Mouse (Mus musculus): ENCODE data around the gene Csgalnact2.

Gene Csgalnact2

DNA sequence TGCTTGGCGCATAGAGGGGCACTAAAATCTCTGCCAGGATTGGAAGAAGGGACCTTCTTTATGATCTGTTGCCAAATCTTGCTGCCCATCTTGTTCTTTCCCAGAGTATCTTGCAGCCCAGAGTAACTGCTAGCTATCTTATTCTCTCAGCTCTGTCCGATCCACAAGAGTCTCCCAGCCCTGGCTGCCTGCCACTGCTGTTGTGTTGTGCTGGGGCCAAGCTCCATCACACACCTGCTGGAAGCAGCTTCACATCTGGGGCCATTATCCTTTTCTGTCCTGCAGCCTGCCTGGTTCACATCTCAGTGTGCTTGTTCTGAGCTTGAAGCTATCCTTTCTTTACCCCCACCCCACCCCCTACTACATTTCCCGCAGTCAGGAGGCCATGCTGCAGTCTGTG, 62.7 kb downstream of the Csgalnact2 start:
- no peak for DNase-seq (ENCODE audit: low spot score in 2 of 2)

DNA sequence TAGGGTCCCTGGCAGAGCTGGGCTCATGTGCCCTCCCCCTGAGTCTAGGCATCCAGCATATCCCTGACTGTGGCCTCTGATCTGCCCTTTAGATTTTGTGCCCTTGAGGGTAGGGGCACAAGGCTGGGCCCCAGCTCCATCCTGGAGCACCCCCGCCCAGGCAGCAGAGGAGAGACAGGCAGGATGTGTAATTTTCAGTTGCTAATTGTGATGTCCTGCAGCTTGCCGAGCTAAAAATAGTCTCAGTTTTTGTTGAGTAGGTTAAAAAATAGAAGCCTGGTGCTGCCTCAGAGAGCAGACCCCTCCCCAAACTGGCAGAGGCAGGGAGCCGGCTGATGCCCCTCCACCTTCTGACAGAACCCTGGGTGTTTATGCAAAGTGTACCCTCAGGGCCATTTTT, 64.8 kb downstream of the Csgalnact2 start:
- DNase-seq (ENCODE audit: low spot score in 2 of 2): no peak

DNA sequence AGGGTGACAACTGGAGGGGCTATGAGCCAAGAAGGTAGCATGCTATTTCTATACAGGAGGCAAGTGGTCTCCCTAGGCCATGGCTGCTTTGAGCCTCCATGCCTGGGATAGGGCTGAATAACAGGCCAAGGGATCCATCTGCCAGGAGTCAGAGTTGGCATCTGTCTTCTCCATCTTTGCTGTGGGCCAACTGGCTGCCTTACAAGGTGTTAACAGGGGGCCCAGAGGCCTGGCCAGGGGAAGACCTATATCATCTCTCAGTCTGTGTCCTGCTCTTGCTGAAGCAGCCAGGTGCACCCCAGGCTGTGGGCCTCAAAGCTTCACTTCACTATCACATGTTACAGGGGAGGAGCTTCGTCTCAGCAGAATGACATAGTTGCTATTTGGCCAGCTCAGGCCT, 66.8 kb downstream of the Csgalnact2 start:
- DNase-seq (ENCODE audit: low spot score in 2 of 2): no peak

DNA sequence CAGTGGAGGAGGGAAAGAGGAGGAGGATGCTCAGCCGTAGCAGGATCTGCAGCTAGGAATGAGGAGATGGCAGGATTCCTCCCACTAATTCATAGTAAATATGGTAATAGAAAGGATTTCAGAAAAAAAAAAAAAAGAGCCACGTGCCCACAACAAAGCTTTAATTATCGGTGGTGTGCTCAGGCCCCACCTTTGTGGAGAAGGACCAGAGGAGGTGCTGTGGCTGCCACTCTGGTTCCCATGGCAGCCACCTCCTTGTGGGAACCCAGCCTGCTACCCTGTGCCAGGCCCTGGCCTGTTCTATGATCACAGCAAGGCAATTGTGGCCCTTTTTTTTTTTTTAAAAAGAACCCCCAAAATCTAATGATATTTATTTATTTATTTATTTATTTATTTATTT, 67.5 kb downstream of the Csgalnact2 start:
- no peak for DNase-seq (ENCODE audit: low spot score in 2 of 2)

DNA sequence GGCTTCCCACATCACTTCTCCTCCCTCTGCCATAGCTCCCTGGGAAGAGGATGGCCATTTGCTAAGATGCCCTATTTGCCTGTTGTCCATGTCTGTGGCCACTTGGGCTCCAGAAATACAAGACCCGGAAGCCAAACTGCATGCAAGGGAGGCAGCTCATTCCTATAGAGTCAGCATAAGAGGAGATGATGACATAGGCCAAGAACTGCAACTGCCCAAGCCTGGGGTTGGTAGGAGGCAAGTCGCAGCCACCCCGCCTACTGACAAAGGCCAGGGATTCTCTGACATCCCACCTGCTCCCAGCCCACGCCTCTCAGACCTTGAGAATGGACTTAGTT, 68.0 kb downstream of the Csgalnact2 start:
- DNase-seq (ENCODE audit: low spot score in 2 of 2): no peak

DNA sequence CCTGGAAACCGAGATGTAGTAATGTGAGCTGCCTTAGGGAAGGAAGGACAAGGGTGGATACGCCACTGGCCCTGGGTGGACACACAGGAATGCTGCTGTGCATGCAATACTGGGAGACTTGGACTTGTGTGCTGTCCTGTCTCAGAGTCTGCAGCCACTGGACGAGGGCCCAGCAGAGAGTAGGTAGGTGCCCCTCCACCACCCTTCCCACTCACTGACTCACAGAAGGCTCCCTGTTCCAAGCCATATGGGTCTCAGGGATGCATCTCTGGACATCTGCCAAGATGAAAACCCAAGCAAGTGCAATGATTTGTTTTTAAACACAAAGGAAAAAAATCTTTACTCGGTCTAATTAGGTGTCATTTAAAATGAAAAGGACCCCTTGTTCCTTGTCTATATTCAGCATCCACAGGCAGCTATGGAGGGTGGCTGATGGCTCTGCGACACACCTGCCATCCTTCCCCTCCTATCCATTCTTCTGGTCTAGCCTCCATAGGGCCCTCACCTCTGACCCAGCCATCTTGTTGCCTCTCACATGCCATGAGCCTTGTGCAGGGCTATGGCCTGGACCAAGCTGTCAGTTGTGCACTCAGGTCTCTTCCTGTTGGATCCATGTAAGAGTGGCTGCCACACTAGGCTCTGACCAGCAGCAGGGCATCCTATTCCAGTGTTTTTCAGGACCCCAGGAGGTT, 68.5 kb downstream of the Csgalnact2 start:
- no peak for DNase-seq (ENCODE audit: low spot score in 2 of 2)

DNA sequence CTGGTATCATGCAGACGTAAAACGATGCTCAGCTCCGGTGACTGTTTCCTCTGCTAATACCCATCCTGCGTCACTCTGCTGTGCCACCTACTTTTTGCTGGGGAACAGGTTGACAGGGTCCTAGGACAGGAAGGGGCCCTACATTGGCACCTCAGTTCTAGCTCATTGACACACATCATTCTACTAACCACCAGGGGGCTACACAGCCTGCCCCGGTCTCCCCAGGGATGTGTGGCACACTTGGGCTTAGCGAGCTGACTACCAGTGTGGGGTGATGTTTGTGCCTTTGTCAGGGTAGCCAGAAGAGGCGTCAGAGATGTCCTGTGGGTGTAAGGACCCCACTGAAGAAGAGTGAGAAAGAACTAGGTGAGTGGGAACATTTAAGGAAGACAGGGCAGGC, 71.2 kb downstream of the Csgalnact2 start:
- DNase-seq (ENCODE audit: low spot score in 2 of 2): no peak

DNA sequence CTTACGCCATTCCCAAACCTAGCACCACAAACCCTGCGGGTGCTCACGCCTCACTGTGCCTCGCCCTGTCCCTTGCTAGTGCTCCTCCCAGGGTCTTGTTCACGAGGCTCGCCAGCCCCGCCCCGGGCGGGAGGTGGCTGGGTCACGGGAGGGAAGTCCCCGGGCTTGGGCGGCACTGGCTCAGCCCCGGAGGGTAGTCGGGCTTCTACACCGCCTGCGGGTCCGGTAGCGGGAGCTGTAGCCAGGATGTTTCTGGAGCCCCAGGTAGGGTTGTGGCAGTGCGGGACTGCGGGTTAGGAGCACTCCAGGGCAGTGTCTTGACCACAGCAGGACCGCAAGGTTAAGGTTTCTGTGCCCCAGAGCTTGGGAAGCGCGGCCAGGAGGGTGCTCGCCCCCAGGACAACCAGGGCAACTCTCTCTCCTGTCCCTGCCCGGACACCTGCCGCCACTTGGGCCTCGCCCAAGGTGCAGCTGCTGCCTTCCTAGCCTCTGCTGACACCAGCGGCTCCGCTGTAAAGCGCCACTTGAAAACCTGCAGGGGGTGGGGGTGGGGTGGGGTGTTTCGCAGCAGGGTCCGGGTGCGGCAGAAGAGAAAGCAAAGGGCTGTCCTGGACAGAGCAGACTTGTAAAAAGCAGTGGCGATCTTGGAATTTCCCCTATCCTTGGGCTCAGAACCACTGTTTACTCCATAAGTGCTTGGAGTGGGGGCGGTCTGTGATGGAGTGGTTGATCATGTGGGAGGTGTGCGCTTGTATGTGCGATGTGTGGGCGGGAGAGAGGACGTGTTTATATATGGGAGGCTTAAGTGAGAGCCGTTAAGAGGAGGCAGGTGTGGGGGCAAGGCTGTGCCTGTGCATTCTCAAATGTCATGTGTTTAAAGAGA, 72.5 kb downstream of the Csgalnact2 start:
- peak; percentile 23 to 30 for DNase-seq (ENCODE audit: low spot score in 2 of 2)

DNA sequence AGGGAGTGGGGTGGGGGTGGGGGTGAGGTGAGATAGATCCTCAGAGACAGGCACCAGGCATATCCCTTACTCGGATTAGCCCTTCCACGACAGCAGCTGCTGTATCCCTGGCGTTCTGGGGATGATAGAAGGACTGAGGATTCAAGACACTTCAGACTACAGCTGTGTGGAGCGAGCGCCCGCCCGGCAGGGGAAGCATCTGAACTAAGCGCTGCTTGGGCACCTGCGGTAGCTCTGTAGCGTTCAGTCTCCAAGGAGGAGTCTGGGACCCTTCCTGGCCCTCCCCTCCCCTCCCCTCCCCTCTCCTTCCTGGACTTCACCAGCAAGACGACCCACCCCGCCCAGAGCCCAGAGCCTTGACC, 73.1 kb downstream of the Csgalnact2 start:
- DNase-seq (ENCODE audit: low spot score in 2 of 2): no peak

DNA sequence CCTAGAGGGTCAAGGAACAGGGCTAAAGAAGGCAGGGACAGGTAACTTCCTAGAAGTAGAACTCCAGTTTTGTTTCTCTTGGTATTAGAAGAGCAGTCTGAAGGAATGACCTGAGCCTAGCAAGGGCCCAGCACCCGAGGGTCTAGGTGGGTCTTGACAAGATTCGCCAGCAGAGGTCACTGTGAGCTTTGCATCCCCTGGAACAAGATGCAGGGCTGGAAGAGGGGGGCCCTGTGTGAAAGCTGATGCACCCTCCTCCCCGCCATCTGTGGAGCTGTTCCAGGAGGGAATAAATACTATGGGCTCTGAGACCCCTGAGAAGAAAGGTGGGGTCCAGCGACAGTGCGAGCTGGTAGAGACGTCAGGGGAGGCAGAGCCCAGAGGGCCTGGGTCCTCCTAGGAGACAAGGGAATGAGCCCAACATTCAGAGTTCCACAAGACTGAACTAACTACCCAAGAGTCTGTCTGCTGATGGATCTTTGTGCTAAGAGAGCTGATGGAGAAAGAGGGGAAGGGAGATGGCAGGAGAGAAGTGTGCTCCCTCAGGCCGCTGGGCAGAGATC, 73.9 kb downstream of the Csgalnact2 start:
- DNase-seq (ENCODE audit: low spot score in 2 of 2): peak in 1 of 2 experiments; percentile 11

DNA sequence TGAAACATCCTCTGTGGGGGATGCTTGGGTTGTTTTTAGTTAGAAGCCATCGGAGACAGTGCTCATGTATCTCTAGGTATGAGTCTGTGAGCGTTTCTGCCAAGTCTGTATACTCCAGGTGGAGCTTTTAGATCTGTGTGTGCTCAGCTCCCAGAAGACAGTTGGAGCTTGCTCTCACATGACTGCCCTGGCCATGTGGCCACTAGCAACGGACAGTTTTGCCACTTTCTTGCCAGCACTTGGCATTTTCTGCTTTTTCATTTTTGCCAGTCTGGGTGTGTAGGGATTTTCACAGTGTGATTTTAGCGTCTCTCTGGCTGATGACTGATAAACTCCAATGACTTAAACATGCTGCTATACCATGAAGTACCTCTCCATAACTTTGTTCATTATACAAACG, 75.7 kb downstream of the Csgalnact2 start:
- no peak for DNase-seq (ENCODE audit: low spot score in 2 of 2)

DNA sequence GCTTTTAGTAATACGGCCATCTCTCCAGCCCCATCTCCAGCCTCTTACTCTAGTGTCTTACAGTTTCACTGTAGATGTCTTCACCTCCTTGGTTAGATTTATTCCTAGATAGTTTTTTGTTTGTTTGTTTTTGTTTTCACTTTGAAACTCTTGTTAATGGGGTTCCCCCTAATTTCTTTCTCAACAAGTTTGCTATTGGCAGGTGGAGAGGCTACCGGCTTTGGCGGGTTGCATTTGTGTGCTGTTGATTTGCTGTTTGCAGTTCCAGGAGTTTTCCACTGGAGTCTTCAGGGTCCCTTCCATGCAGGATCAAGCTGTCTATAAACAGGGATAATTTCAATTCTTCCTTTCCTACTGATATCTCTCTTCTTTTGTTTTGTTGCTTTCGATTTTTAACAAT, 77.7 kb downstream of the Csgalnact2 start:
- no peak for DNase-seq (ENCODE audit: low spot score in 2 of 2)
